Mouse (Mus musculus) E14TG2a.4 (cell line): ENCODE data around the gene Slc4a1.
"Not testable (repeated sequence)": the region's sequence is repeated elsewhere in the genome, so short reads cannot be mapped to it uniquely, and the experiment has no call there.

Source experiments
- CTCF ChIP-seq: conservative IDR thresholded peaks from 2 replicates; pipeline ENCODE4 v1.5.1; 2014; ENCODE audit warnings: low read length
- NANOG ChIP-seq: IDR thresholded peaks from 2 replicates; pipeline ENCODE4 v1.6.1; 2014; ENCODE audit warnings: borderline replicate concordance, low read length, mixed read lengths

GRCm38 (mm10) chr11:102410345-102410744, 44.3 kb upstream of the Slc4a1 start:
- TF ChIP-seq CTCF, NANOG: not testable (repeated sequence)
